Mouse (Mus musculus): ENCODE data around the gene Cox4i2. TPM values are rescaled to one million over a fixed set of nuclear protein-coding genes. Genes with fewer than 3 reads are reported as not detected.

Gene Cox4i2
- total RNA-seq, 2 experiments from 2014 or later, result 12.2 to 16.8 TPM

GRCm38 (mm10) chr2:152764172-152765044 is 10.4 kb downstream of the Cox4i2 start:
- DNase-seq (ENCODE audit: low spot score), result no peak
- intact Hi-C loops (cut with DNase I), result loop anchor here (10.0 kb wide), 1 partner anchor 150 kb away; no protein-coding TSS in a partner anchor

GRCm38 (mm10) chr2:152765045-152765674 is 11.2 kb downstream of the Cox4i2 start:
- intact Hi-C loops (cut with DNase I), result loop anchor here (10.0 kb wide), 1 partner anchor 150 kb away; no protein-coding TSS in a partner anchor
- no peak for DNase-seq (ENCODE audit: low spot score)

GRCm38 (mm10) chr2:152766387-152767123 is 12.6 kb downstream of the Cox4i2 start:
- DNase-seq (ENCODE audit: low spot score), result peak; percentile 85
- intact Hi-C loops (cut with DNase I), result loop anchor here (1.0 to 10.0 kb wide), 3 partner anchors 64 to 152 kb away; no protein-coding TSS in a partner anchor

DNA sequence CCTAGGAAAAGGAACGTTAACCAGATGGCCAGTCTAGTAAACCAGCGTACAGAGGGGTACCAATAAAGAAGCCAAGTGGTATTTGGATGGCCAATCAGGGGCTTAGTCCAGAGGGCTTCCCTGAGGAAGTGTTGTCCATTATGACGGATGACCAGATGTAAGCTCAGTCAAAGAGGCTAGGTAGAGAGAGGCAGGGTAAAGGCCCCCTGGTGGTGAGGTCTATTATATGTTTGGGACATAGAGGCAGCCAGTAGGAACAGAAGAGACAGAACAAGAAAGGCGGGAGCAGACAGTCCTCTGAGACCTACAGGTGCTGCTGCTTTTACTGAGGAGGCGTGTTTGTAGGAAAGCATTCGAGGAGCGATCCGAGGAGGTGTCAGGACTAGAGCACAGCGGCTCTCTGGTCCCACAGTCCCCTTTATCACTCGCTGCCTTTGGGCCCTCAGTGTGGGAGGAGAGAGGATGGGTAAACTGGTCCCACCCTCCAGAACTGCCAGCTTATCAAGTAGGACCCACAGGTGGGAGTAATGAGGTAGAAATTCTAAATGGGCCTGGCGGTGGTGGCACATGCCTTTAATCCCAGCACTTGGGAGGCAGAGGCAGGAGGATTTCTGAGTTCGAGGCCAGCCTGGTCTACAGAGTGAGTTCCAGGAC is 13.8 kb downstream of the Cox4i2 start:
- DNase-seq (ENCODE audit: low spot score), result no peak
- intact Hi-C loops (cut with DNase I), result loop anchor here (1.0 to 10.0 kb wide), 3 partner anchors 17 to 153 kb away; no protein-coding TSS in a partner anchor

DNA sequence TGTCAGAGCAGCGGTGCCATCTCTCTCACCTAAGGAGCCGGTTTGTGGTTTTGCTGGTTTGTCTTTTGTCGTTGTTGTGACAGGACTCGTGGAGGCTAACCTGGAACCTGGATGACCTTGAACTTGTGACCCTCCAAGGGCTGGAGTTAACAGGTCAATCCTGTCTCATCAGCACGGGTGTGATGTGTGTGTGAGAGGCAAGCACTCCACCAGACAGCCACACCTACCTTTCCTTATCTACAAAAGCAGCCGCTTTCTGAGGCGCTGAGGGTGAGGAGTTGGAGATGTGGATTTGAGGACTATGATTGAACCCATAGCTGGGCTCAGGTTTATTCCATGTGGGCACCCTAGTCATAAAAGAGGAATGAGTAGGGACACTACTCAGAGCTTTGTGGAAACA is 15.7 kb downstream of the Cox4i2 start:
- no peak for DNase-seq (ENCODE audit: low spot score)
- intact Hi-C loops (cut with DNase I), result loop anchor here (2.0 to 10.0 kb wide), 2 partner anchors 15 to 155 kb away; no protein-coding TSS in a partner anchor

DNA sequence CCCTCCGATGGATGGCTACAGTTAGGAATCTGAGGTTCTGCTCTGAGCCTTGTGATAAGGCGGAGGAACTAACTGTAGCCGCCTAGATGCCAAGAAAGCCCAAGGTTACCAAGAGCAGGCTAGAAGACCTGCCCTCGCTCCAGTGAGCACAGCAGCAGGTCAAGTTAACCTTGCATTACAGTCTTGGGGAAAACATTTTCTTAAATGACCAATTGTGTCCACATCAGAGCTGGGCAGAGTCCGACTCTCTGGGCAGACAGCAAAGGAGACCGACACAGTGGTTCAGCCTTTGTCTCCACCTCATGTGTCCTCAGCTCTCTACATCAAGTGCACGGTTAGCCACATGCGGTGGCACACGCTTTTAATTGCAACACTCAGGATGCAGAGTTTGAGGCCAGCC is 17.6 kb downstream of the Cox4i2 start:
- intact Hi-C loops (cut with DNase I), result no loop called here
- no peak for DNase-seq (ENCODE audit: low spot score)

DNA sequence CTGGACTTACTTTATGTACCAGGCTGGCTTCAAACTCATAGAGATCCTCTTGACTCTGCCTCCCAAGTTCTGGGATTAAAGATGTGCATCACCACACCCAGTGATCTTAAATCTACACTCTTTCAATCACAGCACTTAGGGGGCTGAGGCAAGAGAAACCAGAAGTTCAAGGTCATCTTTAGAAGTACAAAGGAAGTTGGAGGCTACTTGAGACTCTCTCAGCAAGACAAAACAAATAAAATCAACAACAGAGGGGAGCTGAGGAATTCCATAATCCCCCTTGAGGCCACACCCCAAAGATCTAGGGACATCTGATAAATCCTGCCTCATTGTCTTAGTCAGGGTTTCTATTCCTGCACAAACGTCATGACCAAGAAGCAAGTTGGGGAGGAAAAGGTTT is 18.3 kb downstream of the Cox4i2 start:
- intact Hi-C loops (cut with DNase I), result no loop called here
- no peak for DNase-seq (ENCODE audit: low spot score)

DNA sequence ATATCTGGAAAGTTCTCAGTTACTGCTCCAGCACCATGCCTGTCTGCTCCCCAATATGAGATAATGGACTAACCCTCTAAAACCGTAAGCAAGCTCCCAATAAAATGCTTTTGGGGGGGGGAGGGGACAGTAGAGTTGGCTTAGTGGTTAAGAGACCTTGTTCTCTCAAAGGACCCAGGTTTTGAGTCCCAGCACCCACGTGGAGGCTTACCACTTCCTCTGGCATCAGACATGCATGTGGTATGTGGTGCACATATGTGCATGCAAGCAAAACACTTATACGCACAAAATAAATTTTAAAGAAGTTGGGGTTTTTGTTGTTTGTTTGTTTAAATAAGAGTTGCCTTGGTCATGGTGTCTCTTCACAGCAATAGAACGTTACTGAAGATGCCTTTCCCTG is 21.4 kb downstream of the Cox4i2 start:
- DNase-seq (ENCODE audit: low spot score), result no peak
- intact Hi-C loops (cut with DNase I), result no loop called here

- intact Hi-C loops (cut with DNase I), result no loop called here
- no peak for DNase-seq (ENCODE audit: low spot score)
Observed at GRCm38 (mm10) chr2:152776019-152776418, 22.0 kb downstream of the Cox4i2 start.

GRCm38 (mm10) chr2:152776435-152776834 is 22.5 kb downstream of the Cox4i2 start:
- intact Hi-C loops (cut with DNase I), result no loop called here
- no peak for DNase-seq (ENCODE audit: low spot score)

DNA sequence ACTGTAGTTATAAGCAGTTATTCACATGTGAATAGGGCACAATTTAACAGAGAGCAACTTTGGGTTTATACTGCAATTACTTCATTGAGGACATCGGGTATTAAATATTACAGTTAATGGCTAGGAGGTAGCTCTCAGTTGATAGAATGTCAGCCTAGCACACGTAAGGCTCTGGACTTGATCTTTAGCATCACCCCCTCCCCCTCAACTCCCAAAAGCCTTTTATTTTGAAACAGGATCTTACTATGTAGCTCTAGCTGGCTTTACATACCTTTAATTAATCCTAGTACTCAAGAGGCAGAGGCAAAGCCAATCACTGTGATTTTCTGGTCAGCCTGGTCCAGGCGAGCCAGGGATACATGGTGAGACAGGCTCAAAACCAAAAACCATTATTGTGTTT is 23.1 kb downstream of the Cox4i2 start:
- intact Hi-C loops (cut with DNase I), result no loop called here

DNA sequence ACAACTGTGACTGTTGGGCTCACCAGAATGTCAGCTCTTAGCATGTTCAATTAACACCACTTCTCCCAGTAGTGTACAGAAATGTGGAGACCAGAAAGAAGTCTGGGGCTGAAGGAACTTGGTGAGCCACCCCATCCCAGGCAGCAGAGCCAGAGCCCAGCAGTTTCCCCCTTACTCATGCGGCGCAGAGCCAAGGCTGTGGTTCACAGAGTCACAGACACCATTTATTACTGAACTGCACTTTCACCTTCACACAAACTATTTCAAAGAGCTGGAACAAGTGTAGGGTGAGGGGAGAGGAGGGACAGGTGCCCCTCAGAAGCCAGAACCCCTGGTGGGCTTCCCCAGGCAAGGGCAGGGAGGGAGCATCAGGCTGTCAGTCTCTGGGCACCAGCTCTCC is 26.5 kb downstream of the Cox4i2 start:
- intact Hi-C loops (cut with DNase I), result no loop called here
- DNase-seq (ENCODE audit: low spot score), result no peak

More for the DNA sequence above, 23.1 kb downstream of the Cox4i2 start:
- DNase-seq (ENCODE audit: low spot score), result no peak

DNA sequence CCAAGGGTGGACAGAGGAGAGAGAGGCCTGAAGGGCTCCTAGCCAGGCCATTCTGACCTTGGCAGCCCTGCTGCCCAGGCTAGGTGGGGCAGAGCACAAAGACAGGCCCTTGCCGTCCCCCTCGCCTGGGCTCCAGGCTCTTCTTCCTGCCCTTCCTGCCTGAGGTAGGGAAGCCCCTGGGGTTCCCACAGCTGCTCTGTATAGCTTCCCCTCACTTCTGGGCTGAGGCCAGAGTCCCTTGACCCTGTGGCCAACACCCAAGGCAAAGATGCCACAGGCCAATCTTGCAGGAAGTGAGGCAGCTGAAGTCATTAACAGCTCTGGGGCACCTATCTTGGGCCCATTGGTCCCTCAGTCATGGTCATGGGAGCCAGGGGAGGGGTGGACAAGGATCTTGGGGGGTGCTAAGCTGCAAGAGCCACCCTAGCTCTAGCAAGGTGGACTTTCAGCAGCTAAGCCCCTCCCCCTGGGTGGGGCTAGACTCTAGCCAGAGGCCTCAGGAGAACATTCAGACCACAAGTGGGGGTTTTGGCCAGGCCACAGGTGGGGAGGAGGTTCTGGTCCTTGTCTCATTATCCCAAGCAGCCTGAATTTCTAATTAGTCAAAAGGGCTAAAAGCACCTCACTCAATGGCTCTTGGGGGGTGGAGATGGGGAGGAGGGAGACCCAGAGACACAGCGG is 27.2 kb downstream of the Cox4i2 start:
- DNase-seq (ENCODE audit: low spot score), result no peak
- intact Hi-C loops (cut with DNase I), result no loop called here

DNA sequence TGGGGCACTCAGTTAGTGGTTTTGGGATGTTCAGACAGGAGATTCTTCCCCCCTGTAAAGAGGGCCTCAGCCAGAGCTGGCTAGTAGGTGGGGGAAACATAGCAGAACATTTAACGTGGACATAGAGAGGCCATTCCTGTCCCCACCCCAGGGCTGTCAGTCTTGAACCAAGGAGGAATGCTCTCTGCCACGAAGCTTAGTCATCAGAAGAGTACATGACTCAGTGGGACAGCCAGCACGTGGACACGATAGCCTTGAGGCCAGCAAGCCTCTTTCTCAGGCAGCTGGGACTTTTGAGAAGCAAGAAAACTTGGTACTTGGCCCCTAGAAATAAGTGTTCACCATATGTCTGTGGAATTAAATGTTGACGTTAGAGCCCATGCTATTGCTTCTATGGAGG is 28.7 kb downstream of the Cox4i2 start:
- no peak for DNase-seq (ENCODE audit: low spot score)
- intact Hi-C loops (cut with DNase I), result no loop called here

DNA sequence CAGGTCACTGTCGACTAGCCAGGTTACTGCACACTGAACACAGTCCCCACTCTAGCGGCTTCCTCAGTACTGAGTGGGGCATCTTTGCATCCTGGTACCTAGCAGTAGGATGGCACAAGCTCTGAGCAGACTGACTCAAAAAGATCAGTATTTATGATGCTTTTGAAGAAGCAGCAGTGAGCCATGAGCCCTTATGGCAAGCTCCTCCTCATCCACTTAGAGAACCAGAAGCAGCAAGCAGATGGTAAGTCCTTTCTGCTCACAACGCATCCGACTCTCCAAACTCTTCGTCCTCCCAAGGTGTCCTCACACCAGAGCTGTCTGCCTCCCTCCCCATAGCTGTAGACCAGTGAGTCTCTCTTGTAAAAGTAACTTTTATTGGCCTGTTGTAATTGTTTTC is 29.3 kb downstream of the Cox4i2 start:
- DNase-seq (ENCODE audit: low spot score), result no peak
- intact Hi-C loops (cut with DNase I), result no loop called here

DNA sequence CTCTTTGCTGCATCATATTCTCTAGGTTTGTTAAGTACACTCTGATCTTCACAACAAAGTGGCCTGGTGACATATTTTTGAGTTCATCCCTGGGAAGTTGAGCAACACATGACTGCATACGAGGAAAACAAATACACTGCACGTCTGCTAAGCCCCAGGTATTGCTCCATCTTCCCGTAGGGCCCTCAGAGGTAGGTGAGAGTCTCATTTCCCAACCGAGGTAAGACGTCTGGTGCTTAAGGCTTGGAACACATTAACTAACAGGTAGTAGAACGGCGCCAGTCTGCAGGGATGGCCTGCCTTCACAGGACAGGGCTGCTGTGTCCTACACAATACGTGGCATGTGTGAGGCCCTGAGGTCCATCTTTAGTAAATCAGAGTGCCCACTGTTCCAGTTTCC is 30.7 kb downstream of the Cox4i2 start:
- no peak for DNase-seq (ENCODE audit: low spot score)
- intact Hi-C loops (cut with DNase I), result loop anchor here (1.0 to 2.0 kb wide), 4 partner anchors 16 to 46 kb away; no protein-coding TSS in a partner anchor

DNA sequence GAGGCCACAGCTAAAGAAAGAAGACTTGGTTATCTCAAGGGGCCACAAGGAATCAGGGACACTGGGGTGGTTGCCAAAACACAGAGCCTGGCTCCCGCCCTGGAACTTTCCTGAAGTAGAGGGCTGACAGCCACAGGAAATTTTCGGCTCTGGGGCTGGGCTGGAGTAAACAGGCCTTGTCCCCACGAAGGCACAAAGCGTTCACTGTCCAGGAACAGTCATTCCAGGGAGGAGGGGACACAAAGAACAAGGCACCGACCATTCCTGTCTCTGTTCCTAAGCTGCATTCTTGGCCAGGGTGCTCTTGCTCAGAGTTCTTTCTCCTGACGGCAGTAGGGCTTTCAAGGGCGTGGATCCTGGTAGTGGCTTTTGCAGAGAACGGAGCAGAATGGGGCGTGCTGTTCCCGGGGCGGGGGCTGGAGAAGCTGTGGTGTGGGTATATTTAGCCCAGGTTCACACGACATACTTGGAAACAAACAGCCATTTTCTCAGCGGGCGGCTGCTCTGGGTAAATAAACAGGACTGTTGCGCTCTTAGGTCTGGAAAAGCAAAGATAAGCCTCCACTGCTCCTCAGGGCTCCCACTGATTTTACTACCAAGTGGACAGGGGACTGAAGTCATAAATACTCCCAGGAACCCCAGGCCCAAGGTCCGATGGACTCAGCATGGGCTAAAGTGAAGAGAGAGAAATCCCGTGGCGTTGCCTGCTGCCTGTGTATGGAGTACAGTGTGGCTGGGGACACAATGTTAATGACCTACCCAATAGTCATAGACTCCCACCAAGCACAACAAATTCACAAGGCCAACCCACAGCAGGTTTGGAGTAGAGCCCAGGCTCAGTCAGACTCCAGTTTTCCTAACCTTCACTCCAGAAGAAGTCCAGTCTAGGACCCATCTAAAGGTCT is 31.7 kb downstream of the Cox4i2 start:
- intact Hi-C loops (cut with DNase I), result loop anchor here (1.0 to 2.0 kb wide), 4 partner anchors 17 to 47 kb away; no protein-coding TSS in a partner anchor
- peak; percentile 92 for DNase-seq (ENCODE audit: low spot score)

DNA sequence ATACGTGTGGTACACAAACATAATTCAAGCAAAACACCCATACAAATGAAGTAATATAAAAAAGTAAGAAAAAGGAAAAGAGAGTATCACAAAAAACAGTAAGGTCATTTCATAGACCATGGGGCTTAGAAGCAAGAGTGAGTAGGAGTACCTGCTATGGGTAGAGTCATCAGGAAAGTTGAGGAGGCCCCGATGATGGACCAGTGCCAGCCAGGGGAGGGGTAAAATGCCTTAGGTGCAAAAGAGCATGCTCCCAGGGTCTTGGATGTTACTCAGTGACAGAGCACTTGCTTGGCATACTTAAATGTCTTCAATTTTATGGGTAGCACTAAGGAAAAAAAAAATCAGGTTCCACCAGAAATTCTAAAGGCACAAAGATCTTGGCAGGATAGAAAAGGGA is 33.2 kb downstream of the Cox4i2 start:
- intact Hi-C loops (cut with DNase I), result no loop called here

More for the DNA sequence above, 33.2 kb downstream of the Cox4i2 start:
- DNase-seq (ENCODE audit: low spot score), result no peak

Measured in heart, postnatal 25 days (tissue).